Mouse (Mus musculus) olfactory bulb, adult 2 months (tissue): Measurements from ENCODE around the gene Hnrnph3.

Experiments used
- CTCF ChIP-seq: fragments of 200-500 bp; IDR thresholded peaks from 2 replicates; pipeline ENCODE4 v1.5.1; 2012; ENCODE audit warnings: low read depth, mild to moderate bottlenecking, low read length, moderate library complexity; ENCODE audit not compliant: insufficient read depth
- POLR2A ChIP-seq: fragments of 200-500 bp; IDR thresholded peaks from 2 replicates; pipeline ENCODE4 v1.6.1; 2012; ENCODE audit warnings: mild to moderate bottlenecking, low read depth, low read length, moderate library complexity; ENCODE audit not compliant: insufficient read depth

DNA sequence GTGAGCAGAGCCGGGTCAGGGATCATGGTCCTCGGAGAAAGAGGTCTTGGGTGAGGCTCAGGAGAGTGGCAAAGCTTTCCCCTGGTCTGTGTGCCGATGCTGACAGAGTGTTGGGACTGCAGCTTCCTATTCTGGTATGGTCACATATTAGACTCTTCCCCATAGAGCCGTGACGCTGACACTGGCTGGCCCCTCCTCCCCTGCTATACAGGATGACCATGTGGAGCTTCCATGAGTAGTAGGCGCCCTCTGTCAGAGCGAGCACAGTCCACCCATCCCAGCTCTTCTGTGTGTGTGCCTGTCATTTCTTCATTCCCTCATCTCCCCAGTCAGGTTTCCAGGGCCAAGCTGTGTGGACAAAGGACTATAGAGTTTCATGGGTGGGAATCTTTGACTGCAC, 39.3 kb upstream of the Hnrnph3 start:
- TF ChIP-seq POLR2A (no peak), CTCF (no peak)
